Mouse (Mus musculus): Measurements from ENCODE around the gene Garem2.

DNA sequence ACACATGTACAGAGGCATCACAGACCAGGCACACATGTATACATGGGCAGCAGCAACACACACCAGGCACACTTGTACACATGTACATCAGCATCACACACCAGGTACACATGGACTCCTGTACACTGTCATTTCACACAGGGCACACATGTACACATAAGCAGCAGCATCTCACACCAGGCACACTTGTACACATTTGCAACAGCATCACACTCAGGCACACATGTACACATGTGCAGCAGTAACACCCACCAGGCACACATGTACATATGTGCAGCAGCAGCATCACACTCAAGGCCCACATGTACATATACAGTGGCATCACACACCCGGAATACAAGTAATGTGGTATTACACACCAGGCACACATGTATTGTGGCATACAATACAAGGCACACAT lies 6.7 kb upstream of the Garem2 start:
- TF ChIP-seq POLR2A (IDR thresholded peaks at IDR 0.05; ENCODE audit: low read depth, low read length) (no peak), CTCF (IDR thresholded peaks at IDR 0.05; ENCODE audit: extremely low read depth, insufficient read length, insufficient replicate concordance, low read depth, low read length) (no peak)
